Mouse (Mus musculus) spleen, adult 2 months (tissue): ENCODE measurements around the gene Zcchc14. TPM values are rescaled to one million over a fixed set of nuclear protein-coding genes. Genes with fewer than 3 reads are reported as not detected.

Experiments
- DNase-seq, 2 experiments: peaks; one replicate each; pipeline versions ENCODE4 v3.0.0 to v3.0.0-alpha.2; 2012 to 2021; ENCODE audit warnings: low spot score in 2 of 2, low read depth in 1 of 2
- H3K27ac ChIP-seq: fragments of 200-500 bp; 2 replicates; pipeline ENCODE4 v1.5.1; 2012; ENCODE audit warnings: low read length, inconsistent platforms; ENCODE audit not compliant: insufficient read depth
- H3K27me3 ChIP-seq: fragments of 200-500 bp; 2 replicates; pipeline ENCODE4 v1.6.1; 2012; ENCODE audit warnings: mild to moderate bottlenecking, moderate library complexity, low read length, inconsistent platforms; ENCODE audit not compliant: control insufficient read depth, insufficient read depth
- H3K36me3 ChIP-seq: fragments of 200-500 bp; 2 replicates; pipeline ENCODE4 v1.6.1; 2012; ENCODE audit warnings: mild to moderate bottlenecking, low read length, inconsistent platforms; ENCODE audit not compliant: control insufficient read depth, insufficient read depth
- H3K4me1 ChIP-seq: fragments of 200-500 bp; 2 replicates; pipeline ENCODE4 v1.6.1; 2011; ENCODE audit warnings: inconsistent platforms; ENCODE audit not compliant: control insufficient read depth, insufficient read depth, insufficient read length
- H3K4me3 ChIP-seq: fragments of 200-500 bp; 2 replicates; pipeline ENCODE4 v1.5.1; 2011; ENCODE audit warnings: mild to moderate bottlenecking, inconsistent platforms; ENCODE audit not compliant: insufficient read depth, insufficient read length; ENCODE audit errors: extremely low read depth
- CTCF ChIP-seq: fragments of 200-500 bp; IDR thresholded peaks from 2 replicates; pipeline ENCODE4 v1.5.1; 2011; ENCODE audit warnings: mild to moderate bottlenecking, inconsistent platforms; ENCODE audit not compliant: insufficient read depth, insufficient read length, insufficient replicate concordance; ENCODE audit errors: extremely low read depth
- POLR2A ChIP-seq: fragments of 200-500 bp; IDR thresholded peaks from 2 replicates; pipeline ENCODE4 v1.6.1; 2011; ENCODE audit warnings: low read depth, low read length, inconsistent platforms
- WGBS: fragments of 180-500 bp; shearing (Covaris S2); methylation state at CpG from one replicate; pipeline ENCODE4 v1.1.7; 2018; 5-methylcytosine and 5-hydroxymethylcytosine counted together
- polyA plus RNA-seq: library from polyadenylated mRNA; depleted of rRNA; stranded (reverse); fragments of >200 nt; gene quantifications from 2 replicates; pipeline ENCODE4 v1.2.3, GENCODE M21; 2012

Gene Zcchc14
- polyA plus RNA-seq, 1 experiment, result 8.2 TPM

DNA sequence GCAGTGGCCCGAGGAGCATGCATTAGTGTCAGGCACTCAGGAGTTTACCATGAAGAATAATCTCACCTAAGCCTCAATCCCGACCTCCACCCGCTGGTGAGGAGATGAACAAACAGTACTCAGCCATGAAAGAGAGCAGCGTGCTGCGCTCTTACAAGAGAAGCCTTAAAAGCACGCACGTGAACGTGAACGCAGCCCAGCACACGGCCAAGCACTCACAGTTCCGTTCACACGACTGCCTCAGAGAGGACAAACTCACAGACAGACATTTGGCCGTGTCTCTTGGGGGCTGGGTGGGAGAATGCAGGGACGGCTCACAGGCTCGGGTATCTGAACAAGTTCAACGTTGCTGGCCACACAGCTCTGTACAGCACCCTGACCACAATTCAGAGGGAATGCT, 4.2 kb downstream of the Zcchc14 start:
- no peak for DNase-seq
- Histone ChIP-seq H3K4me3 (no peak overlapping the region), H3K27me3 (peaks cover 8% of the 10 kb centered on the region), H3K4me1 (peaks cover 3% of the 10 kb centered on the region; the same call in 1 of the 2 replicates), H3K36me3 (no peaks in the 10 kb centered on the region), H3K27ac (no peak overlapping the region)
- WGBS, result 80% methylated on average over 16 of the region's 16 CpGs
- no peak for TF ChIP-seq CTCF
- TF ChIP-seq POLR2A, result no peak

DNA sequence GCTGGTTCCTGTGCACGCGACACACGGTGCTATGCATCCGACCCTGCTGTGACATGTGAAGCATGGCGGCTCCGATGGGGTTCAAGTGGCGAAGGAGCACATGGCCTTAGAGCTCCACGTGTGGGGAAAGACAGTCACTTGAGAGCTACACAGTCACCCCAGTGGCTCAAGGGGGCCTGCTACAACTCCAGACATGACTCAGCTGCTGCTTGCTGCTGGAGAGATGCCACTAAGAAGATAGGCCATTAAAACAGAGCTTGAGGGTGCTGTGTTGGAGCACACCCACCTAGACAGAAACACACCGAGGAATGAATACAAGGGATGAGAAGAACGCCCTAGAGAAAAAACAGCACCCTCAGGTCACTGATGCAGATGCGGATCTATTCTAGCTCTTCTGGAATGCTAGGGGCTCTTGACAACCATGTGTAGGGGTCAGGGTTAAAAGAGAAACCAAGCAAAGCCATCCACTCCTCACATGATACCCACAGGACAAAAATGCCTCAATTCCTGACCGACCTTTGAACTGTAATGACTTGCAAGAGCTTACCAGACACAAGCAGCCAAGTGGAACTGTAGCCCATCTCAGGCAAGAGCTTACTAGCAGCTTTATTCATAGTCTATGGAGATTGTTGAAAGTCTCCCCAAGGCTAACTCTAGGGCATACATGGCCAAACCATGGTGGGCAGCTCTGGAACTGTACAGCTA, 5.0 kb downstream of the Zcchc14 start:
- DNase-seq, result no peak
- Histone ChIP-seq H3K36me3 (no peaks in the 10 kb centered on the region), H3K4me1 (peaks cover 3% of the 10 kb centered on the region; the same call in 1 of the 2 replicates), H3K4me3 (no peak overlapping the region), H3K27me3 (peaks cover 3% of the 10 kb centered on the region), H3K27ac (no peak overlapping the region)
- WGBS, result 81% methylated on average over 12 of the region's 12 CpGs
- TF ChIP-seq CTCF, result no peak
- TF ChIP-seq POLR2A, result no peak

- no peaks in the 10 kb centered on the region for H3K4me1 ChIP-seq
- no peak for DNase-seq
- WGBS, result 9% methylated on average over 11 of the region's 11 CpGs
- no peak overlapping the region for H3K27ac ChIP-seq
- no peak overlapping the region for H3K4me3 ChIP-seq
- no peaks in the 10 kb centered on the region for H3K27me3 ChIP-seq
- no peaks in the 10 kb centered on the region for H3K36me3 ChIP-seq
- TF ChIP-seq CTCF (no peak), POLR2A (no peak)
Measured at GRCm38 (mm10) chr8:121643384-121643783, 9.3 kb downstream of the Zcchc14 start.

DNA sequence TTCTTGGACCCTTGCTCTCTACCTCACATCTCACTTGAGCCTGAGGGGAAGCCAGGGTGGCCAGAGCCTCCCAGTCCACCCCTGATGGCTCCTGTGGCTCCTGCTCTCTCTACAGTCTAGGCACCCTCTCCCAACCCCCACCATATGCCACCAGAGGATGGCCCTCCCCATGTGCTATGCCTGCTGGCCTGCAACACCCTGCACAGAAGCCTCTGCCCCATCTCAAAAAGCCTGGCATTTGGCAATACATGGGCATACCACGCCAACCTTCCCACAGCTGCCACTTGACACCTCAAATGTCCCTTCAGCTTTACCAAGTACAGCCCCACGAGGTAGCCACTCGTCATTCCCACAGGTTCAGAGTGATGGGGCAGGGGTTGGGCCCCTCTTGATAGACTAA, 9.9 kb downstream of the Zcchc14 start:
- DNase-seq, result no peak
- no peak for TF ChIP-seq CTCF
- no peak for TF ChIP-seq POLR2A
- WGBS, result 64% methylated on average over 3 of the region's 3 CpGs
- Histone ChIP-seq H3K27me3 (no peaks in the 10 kb centered on the region), H3K4me1 (no peaks in the 10 kb centered on the region), H3K36me3 (no peaks in the 10 kb centered on the region), H3K27ac (no peak overlapping the region), H3K4me3 (no peak overlapping the region)

DNA sequence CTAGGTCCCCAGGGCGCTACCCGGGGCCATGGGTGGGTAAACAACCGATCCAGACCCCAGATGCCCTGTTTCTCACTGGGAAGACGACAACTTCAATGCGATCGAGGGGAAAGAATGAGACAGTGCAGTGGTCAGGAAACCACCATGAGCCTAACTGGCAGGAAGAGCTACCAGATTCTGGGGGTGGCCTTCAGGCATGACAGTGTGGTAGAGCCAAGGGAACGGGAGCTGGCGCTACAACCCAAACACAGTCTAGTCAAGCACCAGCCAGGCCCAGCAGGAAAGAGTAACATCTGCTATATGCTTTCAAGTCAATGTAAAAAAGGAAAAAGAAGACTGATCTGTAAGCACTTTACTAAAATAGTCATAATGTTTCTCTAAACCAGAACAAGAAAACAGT, 16.5 kb downstream of the Zcchc14 start:
- no peak overlapping the region for H3K27ac ChIP-seq

GRCm38 (mm10) chr8:121635534-121635933, 17.2 kb downstream of the Zcchc14 start:
- WGBS, result 38% methylated on average over 6 of the region's 6 CpGs
- TF ChIP-seq CTCF (no peak), POLR2A (no peak)
- H3K36me3 ChIP-seq, result no peaks in the 10 kb centered on the region
- no peak overlapping the region for H3K27ac ChIP-seq
- no peak for DNase-seq
- H3K4me1 ChIP-seq, result no peaks in the 10 kb centered on the region
- no peaks in the 10 kb centered on the region for H3K27me3 ChIP-seq
- H3K4me3 ChIP-seq, result no peak overlapping the region

More for the DNA sequence above, 16.5 kb downstream of the Zcchc14 start:
- TF ChIP-seq CTCF (no peak), POLR2A (no peak)
- no peaks in the 10 kb centered on the region for H3K4me1 ChIP-seq
- no peaks in the 10 kb centered on the region for H3K36me3 ChIP-seq
- 57% methylated on average over 8 of the region's 8 CpGs for WGBS
- no peak overlapping the region for H3K4me3 ChIP-seq
- no peaks in the 10 kb centered on the region for H3K27me3 ChIP-seq
- no peak for DNase-seq

DNA sequence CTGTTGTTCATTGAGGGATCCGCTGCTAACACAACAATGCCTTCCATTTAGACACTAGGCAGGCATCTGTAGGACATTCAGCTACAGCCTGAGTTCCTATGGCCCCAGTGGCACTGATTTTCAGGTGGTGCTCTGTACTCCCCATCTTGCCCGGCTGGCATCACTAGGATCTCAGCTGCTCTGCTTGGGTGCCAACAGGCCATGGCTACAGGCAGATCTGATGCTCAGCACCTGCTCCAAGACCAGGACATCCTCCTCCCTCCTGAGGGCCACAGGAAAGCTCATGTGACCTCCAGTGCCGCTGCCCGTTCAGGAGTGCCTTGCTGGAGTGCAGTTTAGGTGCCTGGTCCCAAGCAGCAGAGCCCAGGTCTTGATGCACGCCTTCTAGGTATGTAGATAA, 20.3 kb downstream of the Zcchc14 start:
- Histone ChIP-seq H3K36me3 (no peaks in the 10 kb centered on the region), H3K4me1 (no peaks in the 10 kb centered on the region), H3K27me3 (no peaks in the 10 kb centered on the region), H3K4me3 (no peak overlapping the region), H3K27ac (peak overlapping the region; percentile 35)
- no peak for DNase-seq
- TF ChIP-seq CTCF (no peak), POLR2A (no peak)
- WGBS, result 81% methylated on average over 5 of the region's 5 CpGs
